Mouse (Mus musculus) lung, postnatal 25 days (tissue): ENCODE results near the gene Disp1.

Source experiments
- DNase-seq: peaks from one replicate; pipeline ENCODE4 v3.0.0; 2022; ENCODE audit warnings: low spot score

Gene Disp1

DNA sequence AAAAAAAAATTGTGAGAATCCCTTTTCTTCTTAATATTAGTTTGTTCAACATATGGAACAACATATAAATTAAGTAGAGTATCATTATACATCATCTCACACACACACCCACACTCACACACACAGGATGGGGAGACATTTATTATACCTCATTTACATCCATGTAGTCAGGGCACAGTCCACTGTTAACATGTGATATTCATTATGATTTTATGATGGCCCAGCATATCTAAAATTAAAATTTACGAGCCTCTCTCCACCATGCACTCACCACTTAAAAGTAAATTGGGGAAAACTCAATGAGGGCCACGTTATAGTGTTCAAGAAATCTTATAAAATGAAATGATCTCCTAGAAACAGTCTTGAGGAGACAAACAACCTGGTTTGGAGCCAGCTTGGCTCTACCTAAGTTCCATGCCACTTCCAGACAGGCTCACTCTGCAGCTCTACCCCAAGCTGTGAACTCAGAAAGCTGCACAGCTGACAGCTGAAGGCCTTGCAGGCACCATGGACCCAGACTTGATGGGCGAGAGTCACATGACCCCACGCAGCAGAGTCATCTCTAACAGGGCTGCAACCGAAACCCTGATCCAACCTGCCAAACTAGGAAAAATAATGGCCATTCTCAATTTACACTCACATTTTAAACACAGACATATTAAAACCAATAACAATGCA is 57.7 kb downstream of the Disp1 start:
- no peak for DNase-seq

DNA sequence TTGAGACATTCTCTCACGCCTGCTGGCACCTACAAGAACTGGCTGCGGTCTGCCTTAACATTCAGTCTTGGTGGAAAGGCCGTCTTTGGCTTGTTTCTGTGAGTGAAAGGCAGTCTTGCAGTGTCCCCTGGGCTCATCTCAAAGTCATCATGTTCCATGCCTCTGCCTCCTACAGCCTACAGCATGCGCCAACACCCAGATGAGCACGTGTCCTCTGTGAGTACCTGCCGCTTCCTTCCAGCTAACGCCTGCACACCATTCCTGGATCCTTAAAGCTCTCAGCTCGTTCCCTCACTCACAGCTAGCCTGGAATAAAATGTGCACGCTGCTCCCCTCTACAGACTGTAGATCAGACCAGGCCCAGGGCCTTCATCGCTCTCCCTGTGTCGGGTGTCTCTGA is 60.3 kb downstream of the Disp1 start:
- DNase-seq, result no peak

DNA sequence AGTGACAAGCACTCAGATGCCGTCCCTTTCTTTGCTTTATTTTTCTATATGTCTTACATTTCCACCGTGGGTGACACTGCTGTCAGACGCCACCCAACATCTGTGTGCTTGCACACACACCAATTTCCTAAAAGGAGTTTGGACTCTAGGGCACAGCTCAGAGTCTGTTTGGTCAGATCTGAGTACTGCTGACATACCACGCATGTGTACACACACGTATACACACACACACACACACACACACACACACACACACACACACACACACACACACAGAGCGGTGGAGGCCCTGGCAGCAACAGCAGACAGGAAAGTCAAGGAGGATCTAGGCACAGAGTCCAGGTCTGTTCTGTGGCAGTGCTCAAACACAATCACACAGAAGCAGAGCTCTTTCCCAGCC is 61.1 kb downstream of the Disp1 start:
- no peak for DNase-seq

GRCm38 (mm10) chr1:183159183-183159582 is 62.1 kb downstream of the Disp1 start:
- no peak for DNase-seq

- peak; percentile 22 for DNase-seq
Measured at GRCm38 (mm10) chr1:183155600-183155999, 65.7 kb downstream of the Disp1 start.

- no peak for DNase-seq
Measured at GRCm38 (mm10) chr1:183154296-183155204, 66.8 kb downstream of the Disp1 start.

DNA sequence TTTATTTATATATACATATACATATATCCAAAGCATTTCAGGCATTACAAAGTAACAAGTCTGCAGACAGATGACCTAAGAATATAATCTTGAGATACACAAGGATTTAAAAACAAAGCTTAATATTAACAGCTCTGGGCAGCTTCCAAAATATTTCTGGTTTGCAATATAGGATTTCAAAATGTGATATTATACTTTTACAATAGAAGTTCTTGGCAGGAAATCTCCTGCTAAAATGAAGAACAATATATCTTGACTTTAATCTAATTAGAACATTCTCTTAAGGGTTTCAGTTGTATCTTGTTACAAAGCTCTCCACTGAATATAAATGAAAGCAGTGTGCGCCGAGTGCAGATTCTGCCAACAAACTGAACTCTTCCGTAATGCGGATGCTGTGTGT is 68.0 kb downstream of the Disp1 start:
- no peak for DNase-seq

DNA sequence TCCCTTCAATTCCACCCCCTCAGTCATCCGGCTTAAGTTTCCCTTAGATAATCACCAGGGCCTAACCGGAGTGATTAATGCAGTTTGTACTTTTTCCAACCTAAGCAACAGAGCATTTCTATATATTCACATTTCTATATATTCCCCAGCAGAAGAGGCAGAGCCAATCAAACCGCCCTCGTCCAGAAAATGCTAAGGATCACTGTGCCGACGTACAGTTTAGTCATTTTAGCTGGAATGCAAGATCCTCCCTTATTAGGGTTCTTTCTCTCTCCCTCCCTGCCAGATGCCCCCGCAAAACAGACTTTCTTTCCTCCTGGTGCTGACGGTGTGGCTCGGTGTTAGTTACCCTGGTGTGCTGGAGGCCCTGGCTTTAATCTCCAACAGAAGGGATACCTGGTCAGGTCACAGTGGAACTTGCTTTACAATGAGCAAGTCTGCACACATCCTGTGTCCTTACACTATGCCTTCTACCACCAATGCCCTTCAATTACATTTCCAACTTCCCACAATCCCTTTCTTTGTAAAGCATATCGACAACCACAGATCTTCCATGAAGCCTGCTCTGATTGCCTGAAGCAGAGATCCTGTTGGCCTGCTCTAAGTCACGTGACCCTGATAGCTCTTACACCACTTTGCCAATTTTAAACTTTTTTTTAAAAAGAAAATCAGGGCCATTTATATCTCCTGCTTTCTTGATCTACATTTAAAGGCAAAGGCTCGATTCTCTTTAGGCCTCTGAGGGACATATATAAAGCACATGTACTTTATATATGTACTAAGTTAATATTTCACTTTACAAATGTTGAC is 69.6 kb downstream of the Disp1 start:
- DNase-seq, result no peak

- no peak for DNase-seq
Measured at GRCm38 (mm10) chr1:183150379-183150840, 70.9 kb downstream of the Disp1 start.

DNA sequence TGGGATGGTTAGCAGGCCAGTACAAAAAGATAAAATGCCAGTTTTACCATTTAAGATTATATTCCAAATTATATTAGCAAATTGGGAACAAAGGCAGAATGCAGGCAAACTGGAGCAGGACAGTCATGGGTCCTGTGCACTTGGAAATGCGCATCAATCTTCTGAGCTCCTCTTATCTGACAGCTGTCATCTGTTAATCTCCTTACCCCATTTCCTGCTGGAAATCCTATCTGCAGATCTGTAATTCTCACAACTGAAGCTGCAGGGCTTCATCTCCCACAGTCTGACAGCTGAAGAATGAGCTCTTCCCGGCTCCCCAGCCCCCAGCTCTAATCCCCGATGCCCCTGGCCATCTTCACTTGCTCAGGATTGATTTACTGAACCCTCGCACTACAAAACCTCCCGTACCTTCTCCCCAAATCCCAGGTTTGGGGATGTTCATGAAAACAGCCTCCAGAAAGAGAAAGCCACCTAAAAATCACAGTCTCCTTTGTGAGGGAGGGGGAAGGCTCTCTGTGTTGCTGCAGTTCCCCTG is 71.7 kb downstream of the Disp1 start:
- no peak for DNase-seq

DNA sequence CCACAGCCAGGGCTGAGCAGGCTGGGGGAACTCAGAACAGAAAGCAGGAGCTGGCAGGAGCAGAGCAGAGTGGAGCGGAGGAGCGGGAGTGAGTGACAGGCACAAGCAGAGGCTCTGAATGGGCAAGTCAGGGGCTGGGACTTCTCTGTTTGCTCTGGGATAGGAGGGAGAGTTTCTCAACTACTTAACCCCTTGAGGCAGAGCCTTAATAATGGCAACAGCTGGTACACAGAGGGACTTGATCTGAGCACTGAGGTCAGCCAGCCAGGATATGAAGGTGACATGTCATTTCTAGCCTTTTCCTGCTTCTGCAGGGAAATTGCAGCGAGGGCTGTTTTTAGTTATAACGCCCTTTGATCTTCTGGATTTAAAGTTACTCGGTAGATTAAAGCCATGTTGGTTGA is 73.9 kb downstream of the Disp1 start:
- DNase-seq, result peak; percentile 72

- DNase-seq, result no peak
Measured at GRCm38 (mm10) chr1:183146795-183147194, 74.5 kb downstream of the Disp1 start.

- no peak for DNase-seq
Measured at GRCm38 (mm10) chr1:183146102-183146735, 75.1 kb downstream of the Disp1 start.

- no peak for DNase-seq
Measured at GRCm38 (mm10) chr1:183144602-183145205, 76.6 kb downstream of the Disp1 start.

DNA sequence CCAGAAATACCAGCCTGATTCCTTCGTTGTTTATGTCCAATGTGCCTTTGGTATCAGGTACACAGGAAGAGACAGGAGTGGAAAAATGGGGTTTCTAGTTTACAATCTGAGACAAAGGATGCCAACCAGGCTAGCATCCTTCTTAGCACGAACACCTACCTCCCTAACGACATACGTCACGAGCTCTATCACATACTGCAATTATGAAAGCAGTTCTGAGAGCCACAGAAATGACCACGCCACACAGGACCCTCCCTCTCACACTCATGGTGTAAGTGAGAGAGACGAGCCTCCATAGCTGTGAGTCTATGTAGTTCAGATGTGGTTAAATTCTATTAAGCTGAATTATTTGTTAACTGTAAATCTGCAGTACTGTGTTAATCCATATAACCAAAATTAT is 78.1 kb downstream of the Disp1 start:
- DNase-seq, result no peak

DNA sequence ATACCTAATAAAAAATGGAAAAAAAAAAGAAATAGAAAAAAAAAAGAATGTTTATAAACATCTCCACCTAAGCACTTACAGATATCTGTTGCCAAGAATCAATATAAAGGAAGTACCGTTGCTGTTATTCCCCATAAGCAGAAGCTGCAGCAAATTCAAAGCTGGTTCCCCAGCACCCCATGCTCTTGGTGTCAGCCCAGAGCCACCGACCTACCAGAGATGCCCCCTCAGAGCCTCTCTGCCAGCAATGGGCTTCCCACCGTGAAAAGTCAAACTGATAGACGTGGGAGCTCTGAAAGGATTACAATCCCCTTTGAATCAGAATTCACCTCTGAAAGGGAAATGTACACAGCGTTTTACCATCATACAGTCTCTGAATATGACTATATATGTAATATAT is 78.8 kb downstream of the Disp1 start:
- no peak for DNase-seq

GRCm38 (mm10) chr1:183141329-183141728 is 80.0 kb downstream of the Disp1 start:
- DNase-seq, result no peak

- no peak for DNase-seq
Measured at GRCm38 (mm10) chr1:183140511-183141268, 80.6 kb downstream of the Disp1 start.

GRCm38 (mm10) chr1:183138088-183138487 is 83.2 kb downstream of the Disp1 start:
- DNase-seq, result no peak

GRCm38 (mm10) chr1:183134427-183134826 is 86.9 kb downstream of the Disp1 start:
- peak; percentile 35 for DNase-seq
